Mouse (Mus musculus) midbrain, embryonic 12.5 days (tissue): Measurements from ENCODE around the gene Tmem117. TPM values are rescaled to one million over a fixed set of nuclear protein-coding genes. Genes with fewer than 3 reads are reported as not detected.

Experiments used
- ATAC-seq: fragments of 200-750 bp; cut with Nextera tagmentation; 2 replicates; pipeline ENCODE4 v1.8.0; 2017; ENCODE audit warnings: low read depth, moderate TSS enrichment, moderate library complexity; ENCODE audit not compliant: low FRiP score
- H3K27ac ChIP-seq: fragments of 300-500 bp; sonication (generic); replicated peaks from 2 replicates; pipeline ENCODE4 v1.5.1; 2016; ENCODE audit warnings: mild to moderate bottlenecking
- H3K27me3 ChIP-seq: fragments of 300-500 bp; sonication (generic); 2 replicates; pipeline ENCODE4 v1.6.1; 2016; ENCODE audit warnings: mild to moderate bottlenecking
- H3K36me3 ChIP-seq: fragments of 300-500 bp; sonication (generic); 2 replicates; pipeline ENCODE4 v1.6.1; 2016
- H3K4me1 ChIP-seq: fragments of 300-500 bp; sonication (generic); 2 replicates; pipeline ENCODE4 v1.6.1; 2016
- H3K4me2 ChIP-seq: fragments of 300-500 bp; sonication (generic); replicated peaks from 2 replicates; pipeline ENCODE4 v1.6.1; 2016; ENCODE audit warnings: mild to moderate bottlenecking, moderate library complexity
- H3K4me3 ChIP-seq: fragments of 300-500 bp; sonication (generic); 2 replicates; pipeline ENCODE4 v1.5.1; 2016; ENCODE audit warnings: mild to moderate bottlenecking
- H3K9ac ChIP-seq: fragments of 300-500 bp; sonication (generic); replicated peaks from 2 replicates; pipeline ENCODE4 v1.6.1; 2016; ENCODE audit warnings: mild to moderate bottlenecking, moderate library complexity
- H3K9me3 ChIP-seq: fragments of 300-500 bp; sonication (generic); 2 replicates; pipeline ENCODE4 v1.6.1; 2016; ENCODE audit warnings: mild to moderate bottlenecking
- WGBS: fragments of 180-500 bp; shearing (Covaris S2); methylation state at CpG from one replicate; pipeline ENCODE4 v1.1.7; 2016; 5-methylcytosine and 5-hydroxymethylcytosine counted together
- polyA plus RNA-seq: library from polyadenylated mRNA; unstranded; fragments of >200 nt; fragmentation: Nextera tagmentation; extraction: Ambion mirVana; gene quantifications from 2 replicates; pipeline ENCODE4 v1.2.1, GENCODE M21; 2016

The Tmem117 gene
- polyA plus RNA-seq, 1 experiment from 2014 or later, result 2.2 TPM

DNA sequence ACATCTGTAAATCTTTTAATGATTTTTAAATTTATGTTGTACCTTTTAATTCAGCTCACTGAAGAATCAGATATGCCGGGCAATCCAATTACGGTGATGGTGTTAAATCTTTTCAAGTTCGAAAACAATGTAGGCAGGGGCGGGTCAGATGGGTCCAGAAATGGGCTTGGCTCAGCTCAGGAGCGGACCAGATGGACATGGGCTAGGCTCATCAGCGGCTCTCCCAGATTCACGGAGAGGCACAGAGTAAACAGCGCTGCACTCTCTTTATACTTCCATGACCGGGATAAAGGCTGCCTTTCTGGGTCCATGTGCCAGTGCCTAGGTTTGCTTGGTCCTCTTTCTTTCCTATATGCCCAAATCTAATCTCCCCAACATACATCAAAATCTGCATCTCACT, 366.3 kb downstream of the Tmem117 start:
- no peaks in the 10 kb centered on the region for H3K36me3 ChIP-seq
- no peak for ATAC-seq
- H3K27ac ChIP-seq, result no peak overlapping the region
- H3K4me3 ChIP-seq, result no peak overlapping the region
- no peaks in the 10 kb centered on the region for H3K9me3 ChIP-seq
- no peak overlapping the region for H3K4me2 ChIP-seq
- no peaks in the 10 kb centered on the region for H3K4me1 ChIP-seq
- H3K9ac ChIP-seq, result no peak overlapping the region
- 75% methylated on average over 9 of the region's 9 CpGs for WGBS
- no peaks in the 10 kb centered on the region for H3K27me3 ChIP-seq

GRCm38 (mm10) chr15:95005121-95005824, 376.2 kb downstream of the Tmem117 start:
- Histone ChIP-seq H3K4me1 (peaks cover 3% of the 10 kb centered on the region; the same call in 1 of the 2 replicates), H3K9me3 (no peaks in the 10 kb centered on the region), H3K9ac (no peak overlapping the region), H3K36me3 (no peaks in the 10 kb centered on the region), H3K4me3 (no peak overlapping the region), H3K4me2 (no peak overlapping the region), H3K27me3 (no peaks in the 10 kb centered on the region), H3K27ac (no peak overlapping the region)
- ATAC-seq, result no peak
- WGBS, result 79% methylated on average over 8 of the region's 8 CpGs

GRCm38 (mm10) chr15:95022251-95022650, 393.2 kb downstream of the Tmem117 start:
- ATAC-seq, result no peak
- H3K9me3 ChIP-seq, result no peaks in the 10 kb centered on the region
- H3K36me3 ChIP-seq, result no peaks in the 10 kb centered on the region
- H3K4me3 ChIP-seq, result no peak overlapping the region
- no peak overlapping the region for H3K9ac ChIP-seq
- no peaks in the 10 kb centered on the region for H3K4me1 ChIP-seq
- no peak overlapping the region for H3K27ac ChIP-seq
- 87% methylated on average over 7 of the region's 7 CpGs for WGBS
- H3K27me3 ChIP-seq, result no peaks in the 10 kb centered on the region; the same call in 1 of the 2 replicates
- H3K4me2 ChIP-seq, result no peak overlapping the region

- no peak overlapping the region for H3K4me3 ChIP-seq
- H3K27ac ChIP-seq, result no peak overlapping the region
- WGBS, result 83% methylated on average over 6 of the region's 6 CpGs
- no peaks in the 10 kb centered on the region; the same call in 1 of the 2 replicates for H3K27me3 ChIP-seq
- peaks cover 4% of the 10 kb centered on the region; the same call in 1 of the 2 replicates for H3K4me1 ChIP-seq
- H3K9me3 ChIP-seq, result no peaks in the 10 kb centered on the region
- H3K9ac ChIP-seq, result no peak overlapping the region
- H3K36me3 ChIP-seq, result no peaks in the 10 kb centered on the region
- H3K4me2 ChIP-seq, result no peak overlapping the region
- ATAC-seq, result no peak
Observed at GRCm38 (mm10) chr15:95024401-95024800, 395.4 kb downstream of the Tmem117 start.

GRCm38 (mm10) chr15:95028862-95029486, 399.9 kb downstream of the Tmem117 start:
- H3K4me3 ChIP-seq, result no peak overlapping the region
- ATAC-seq, result no peak
- no peak overlapping the region for H3K9ac ChIP-seq
- no peak overlapping the region for H3K27ac ChIP-seq
- H3K27me3 ChIP-seq, result no peaks in the 10 kb centered on the region
- 67% methylated on average over 13 of the region's 13 CpGs for WGBS
- no peaks in the 10 kb centered on the region for H3K36me3 ChIP-seq
- H3K4me1 ChIP-seq, result peaks cover 5% of the 10 kb centered on the region; the same call in 1 of the 2 replicates
- no peaks in the 10 kb centered on the region for H3K9me3 ChIP-seq
- H3K4me2 ChIP-seq, result no peak overlapping the region

DNA sequence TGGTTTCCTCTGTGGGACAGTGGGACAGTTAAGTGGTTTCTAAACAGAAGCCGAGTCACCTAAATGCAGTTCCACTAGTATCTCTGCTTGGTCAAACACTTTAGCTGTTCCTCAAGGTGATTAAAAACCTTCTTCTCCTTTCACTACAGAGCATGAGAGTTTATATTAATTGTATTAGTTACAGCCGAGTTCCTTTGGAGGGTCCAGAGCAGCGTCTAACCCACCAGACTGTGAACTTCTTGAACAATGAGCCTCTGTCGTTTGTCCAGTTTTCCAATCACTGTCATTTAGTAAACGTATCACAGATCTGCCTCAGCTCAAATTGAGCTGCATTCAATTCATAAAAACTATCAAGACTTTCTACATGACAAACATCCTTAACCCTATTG, 400.4 kb downstream of the Tmem117 start:
- 70% methylated on average over 5 of the region's 5 CpGs for WGBS
- Histone ChIP-seq H3K4me2 (no peak overlapping the region), H3K27ac (no peak overlapping the region), H3K9me3 (no peaks in the 10 kb centered on the region), H3K4me1 (peaks cover 5% of the 10 kb centered on the region; the same call in 1 of the 2 replicates), H3K9ac (no peak overlapping the region), H3K27me3 (no peaks in the 10 kb centered on the region), H3K36me3 (no peaks in the 10 kb centered on the region), H3K4me3 (no peak overlapping the region)
- no peak for ATAC-seq

DNA sequence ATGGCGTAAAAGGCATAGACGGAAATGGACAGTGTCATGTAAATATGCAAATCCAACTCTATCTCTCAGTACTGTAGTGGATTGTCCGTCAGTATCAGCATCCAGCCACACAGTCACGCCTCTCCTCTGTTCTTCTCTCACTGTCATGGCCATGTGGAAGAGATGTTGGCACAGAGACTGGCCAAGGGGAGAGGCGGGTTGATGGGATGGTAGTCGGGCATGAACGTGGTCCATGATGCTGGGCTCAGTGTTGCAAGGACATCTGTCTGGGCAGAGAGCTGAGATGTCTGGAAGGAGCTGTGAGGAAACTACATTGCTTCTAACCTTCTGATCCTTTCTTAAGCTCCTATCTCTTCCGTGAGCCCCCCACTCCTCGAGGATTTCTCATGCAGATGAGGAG, 413.4 kb downstream of the Tmem117 start:
- Histone ChIP-seq H3K4me2 (no peak overlapping the region), H3K36me3 (no peaks in the 10 kb centered on the region), H3K9ac (no peak overlapping the region), H3K9me3 (no peaks in the 10 kb centered on the region), H3K4me1 (no peaks in the 10 kb centered on the region), H3K27me3 (no peaks in the 10 kb centered on the region), H3K4me3 (no peak overlapping the region), H3K27ac (no peak overlapping the region)
- no peak for ATAC-seq
- 79% methylated on average over 9 of the region's 9 CpGs for WGBS

DNA sequence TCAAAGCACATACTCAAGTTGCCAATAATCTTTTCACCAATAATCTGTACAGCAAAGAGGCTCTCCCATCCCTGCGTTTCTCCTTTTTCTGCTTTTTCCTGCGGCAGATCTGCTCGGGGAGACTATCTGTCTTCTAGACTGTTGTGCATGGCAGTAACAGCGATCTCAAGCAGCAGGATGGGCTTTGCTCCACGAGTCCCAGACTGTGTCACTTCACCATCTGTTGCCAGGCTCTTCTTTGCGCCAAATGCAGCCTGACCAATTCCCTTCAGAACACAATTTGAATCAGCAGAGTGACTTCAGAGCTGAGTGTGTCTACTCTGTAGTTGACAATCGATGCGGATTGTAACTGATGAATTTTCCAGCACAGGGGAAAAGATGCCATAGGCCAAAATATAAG, 415.0 kb downstream of the Tmem117 start:
- 86% methylated on average over 8 of the region's 8 CpGs for WGBS

GRCm38 (mm10) chr15:95047486-95047885, 418.5 kb downstream of the Tmem117 start:
- Histone ChIP-seq H3K4me3 (no peak overlapping the region), H3K36me3 (no peaks in the 10 kb centered on the region), H3K27ac (no peak overlapping the region), H3K4me1 (no peaks in the 10 kb centered on the region), H3K27me3 (no peaks in the 10 kb centered on the region), H3K9ac (no peak overlapping the region), H3K9me3 (no peaks in the 10 kb centered on the region), H3K4me2 (no peak overlapping the region)
- no peak for ATAC-seq
- 88% methylated on average over 2 of the region's 2 CpGs for WGBS

More for the DNA sequence above, 415.0 kb downstream of the Tmem117 start:
- no peaks in the 10 kb centered on the region for H3K27me3 ChIP-seq
- no peak overlapping the region for H3K4me3 ChIP-seq
- H3K9ac ChIP-seq, result no peak overlapping the region
- H3K36me3 ChIP-seq, result no peaks in the 10 kb centered on the region
- H3K9me3 ChIP-seq, result no peaks in the 10 kb centered on the region
- 0 out of 2 replicates have a peak overlapping the region, but pooled peaks have one; percentile 15 for H3K27ac ChIP-seq
- no peak overlapping the region for H3K4me2 ChIP-seq
- ATAC-seq, result no peak
- H3K4me1 ChIP-seq, result no peaks in the 10 kb centered on the region

DNA sequence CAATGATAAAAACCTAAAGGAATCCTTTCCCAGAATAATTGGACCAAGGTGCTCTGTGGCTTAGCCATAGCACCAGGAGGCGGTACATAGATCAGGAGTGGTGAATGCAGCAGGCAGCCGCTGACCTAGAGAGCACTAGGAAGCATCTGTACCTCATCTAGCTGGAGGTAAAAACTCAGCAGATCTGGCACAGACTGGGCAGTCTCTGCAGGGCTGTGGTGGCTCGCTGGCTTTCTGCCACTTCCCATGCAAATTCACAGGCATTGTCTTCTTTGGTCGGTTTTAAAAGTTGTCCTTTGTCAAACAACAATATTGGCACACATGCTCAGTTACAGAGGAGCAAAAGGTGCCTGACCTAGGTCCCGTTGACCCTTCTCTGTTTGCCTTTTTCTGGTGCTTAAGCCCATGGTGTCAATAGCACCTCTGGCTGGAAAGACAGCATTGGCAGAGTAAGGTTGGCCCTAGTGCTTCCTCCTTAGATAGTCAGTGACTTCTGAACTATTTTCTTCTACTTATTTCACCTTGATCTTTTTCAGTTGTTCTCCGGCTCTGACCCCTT, 420.2 kb downstream of the Tmem117 start:
- H3K4me3 ChIP-seq, result no peak overlapping the region
- 67% methylated on average over 6 of the region's 6 CpGs for WGBS
- no peaks in the 10 kb centered on the region for H3K9me3 ChIP-seq
- no peaks in the 10 kb centered on the region for H3K27me3 ChIP-seq
- H3K4me2 ChIP-seq, result no peak overlapping the region
- ATAC-seq, result no peak
- H3K4me1 ChIP-seq, result no peaks in the 10 kb centered on the region
- H3K36me3 ChIP-seq, result no peaks in the 10 kb centered on the region
- H3K27ac ChIP-seq, result no peak overlapping the region
- H3K9ac ChIP-seq, result no peak overlapping the region

DNA sequence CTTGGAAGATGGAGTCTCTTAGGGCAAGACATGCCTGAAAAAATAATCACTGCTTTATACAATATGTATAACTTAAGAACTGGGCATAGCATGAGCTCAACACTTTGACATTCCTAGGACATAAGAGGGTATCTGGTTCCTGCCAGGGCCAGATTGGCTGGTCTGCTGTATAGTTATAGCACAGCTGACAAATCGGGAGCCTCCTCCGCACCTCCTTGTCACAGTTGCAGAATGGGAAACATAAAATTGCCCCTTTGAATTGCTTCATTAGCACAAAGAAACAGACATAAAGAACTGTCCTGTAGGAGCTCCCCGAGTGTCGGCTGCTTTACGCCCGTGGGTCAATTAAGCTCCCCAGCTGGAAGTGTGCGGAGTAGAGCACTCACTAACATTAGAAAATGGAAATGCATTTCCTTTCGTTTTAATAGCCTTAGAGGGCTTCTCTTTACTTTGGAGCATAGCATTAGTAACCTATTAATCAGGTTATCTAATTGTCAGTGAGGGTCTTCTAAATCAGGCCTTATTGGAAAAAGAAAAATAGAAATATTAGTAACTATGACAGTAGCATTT, 426.1 kb downstream of the Tmem117 start:
- Histone ChIP-seq H3K27me3 (no peaks in the 10 kb centered on the region), H3K27ac (no peak overlapping the region), H3K4me2 (no peak overlapping the region), H3K9ac (no peak overlapping the region), H3K36me3 (no peaks in the 10 kb centered on the region), H3K9me3 (no peaks in the 10 kb centered on the region), H3K4me1 (no peaks in the 10 kb centered on the region), H3K4me3 (no peak overlapping the region)
- 65% methylated on average over 8 of the region's 8 CpGs for WGBS
- ATAC-seq, result no peak

DNA sequence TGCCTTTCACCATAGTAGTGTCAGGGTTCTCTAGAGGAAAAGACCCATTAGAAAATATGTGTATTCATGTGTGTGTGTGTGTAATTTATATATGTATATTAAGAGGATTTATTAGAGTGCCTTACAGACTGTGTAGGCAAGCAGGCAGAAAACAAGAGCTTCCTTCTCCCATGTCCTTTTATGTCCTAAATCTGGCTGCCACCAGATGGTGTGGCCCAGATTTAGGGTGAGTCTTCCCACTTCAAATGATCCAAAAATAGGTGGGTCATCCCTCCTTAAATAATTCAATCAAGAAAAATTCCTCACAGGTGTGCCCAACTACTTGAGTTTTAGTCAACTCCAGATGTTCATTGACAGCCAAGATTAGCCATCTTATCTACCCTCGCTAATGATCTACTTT, 439.0 kb downstream of the Tmem117 start:
- H3K4me2 ChIP-seq, result no peak overlapping the region
- H3K4me1 ChIP-seq, result no peaks in the 10 kb centered on the region
- 91% methylated on average over 1 of the region's 1 CpGs for WGBS
- H3K4me3 ChIP-seq, result no peak overlapping the region
- no peak overlapping the region for H3K9ac ChIP-seq
- H3K27me3 ChIP-seq, result no peaks in the 10 kb centered on the region
- H3K27ac ChIP-seq, result no peak overlapping the region
- no peaks in the 10 kb centered on the region for H3K36me3 ChIP-seq
- ATAC-seq, result no peak
- H3K9me3 ChIP-seq, result no peaks in the 10 kb centered on the region
